Mouse (Mus musculus) testis, adult 2 months (tissue): ENCODE measurements around the gene Fam13a.

Experiments used
- CTCF ChIP-seq: fragments of 200-500 bp; IDR thresholded peaks from 2 replicates; pipeline ENCODE4 v1.5.1; 2012; ENCODE audit warnings: low read depth, mild to moderate bottlenecking, inconsistent platforms, low read length, moderate library complexity; ENCODE audit not compliant: control insufficient read depth, insufficient read depth, insufficient replicate concordance
- POLR2A ChIP-seq: fragments of 200-500 bp; IDR thresholded peaks from 2 replicates; pipeline ENCODE4 v1.6.1; 2012; ENCODE audit warnings: low read depth, mild to moderate bottlenecking, inconsistent platforms, low read length, moderate library complexity; ENCODE audit not compliant: control insufficient read depth

DNA sequence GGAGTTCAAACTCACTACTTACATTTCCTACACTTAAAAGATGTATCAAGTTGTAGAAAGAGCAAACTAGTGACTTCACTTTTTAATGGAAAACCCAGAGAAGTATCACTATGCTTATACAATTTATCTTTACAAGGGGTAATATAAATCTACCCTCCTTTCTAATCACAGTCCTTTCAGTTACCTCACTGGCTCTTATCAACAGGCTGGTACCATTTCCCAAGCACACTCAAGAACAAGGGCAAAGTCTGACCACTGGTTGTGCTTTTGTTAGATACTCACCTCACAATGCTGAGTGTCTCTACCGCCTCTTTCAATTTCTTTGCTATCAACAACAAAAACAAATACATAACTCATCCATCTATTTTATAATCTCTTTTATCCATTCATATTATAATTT lies 51.5 kb downstream of the Fam13a start:
- TF ChIP-seq CTCF (no peak), POLR2A (no peak)
